In the genomic region with DNA sequence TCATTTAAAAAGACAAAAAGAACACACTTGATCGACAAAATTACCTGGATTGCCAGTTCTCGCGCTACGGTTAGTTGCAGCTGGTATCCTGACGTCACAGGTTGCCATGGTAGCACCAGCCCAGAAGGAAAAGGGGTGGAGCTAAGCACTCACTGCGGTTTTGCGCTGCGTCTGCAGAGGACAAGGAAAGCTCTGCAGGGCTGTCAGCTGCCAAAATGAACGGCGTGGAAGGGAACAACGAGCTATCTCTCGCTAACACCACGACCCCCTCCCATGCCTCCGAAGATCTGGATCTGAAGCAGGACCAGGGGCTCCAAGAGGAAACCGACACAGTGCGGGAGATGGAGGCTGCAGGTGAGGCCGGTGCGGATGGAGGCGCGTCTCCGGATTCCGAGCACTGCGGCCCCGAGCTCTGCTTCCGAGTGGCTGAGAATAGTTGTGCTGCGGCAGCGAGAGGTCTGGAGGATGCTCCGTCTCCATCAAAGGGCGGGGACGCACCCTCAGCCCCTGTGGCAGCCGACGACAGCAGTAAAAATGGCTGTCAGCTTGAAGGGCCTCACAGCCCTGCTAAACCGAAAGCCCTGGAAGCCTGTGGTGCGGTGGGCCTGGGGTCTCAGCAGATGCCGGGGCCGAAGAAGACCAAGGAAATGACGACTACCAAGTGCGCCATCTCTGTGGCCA, we compare ENCODE assay signal across 8 mouse cellular contexts. TPM values are rescaled to one million over a fixed set of nuclear protein-coding genes. Genes with fewer than 3 reads are reported as not detected.
DNase-seq lines count a peak whose midpoint lies in the region; ATAC-seq and TF ChIP-seq lines count a peak whose summit lies in the region.

TSS of gene Tspyl4 (plus strand) at position 144 of the 681 bp plus-strand sequence.

- no peak for TF ChIP-seq CTCF in intestine, postnatal 0 days (IDR thresholded peaks at IDR 0.05; ENCODE audit: low read depth)

- H3K4me1 ChIP-seq in embryonic facial prominence, embryonic 11.5 days (ENCODE audit: control insufficient read depth, insufficient read depth, low read length), result no peaks in the 10 kb centered on the region
- no peaks in the 10 kb centered on the region for H3K4me1 ChIP-seq in intestine, postnatal 0 days (replicated peaks; ENCODE audit: control insufficient read depth, insufficient read depth, low read length)
- peaks cover 40% of the 10 kb centered on the region for H3K4me1 ChIP-seq in midbrain, embryonic 10.5 days

- H3K27me3 ChIP-seq in embryonic facial prominence, embryonic 11.5 days (ENCODE audit: control insufficient read depth, insufficient read depth, low read length), result no peaks in the 10 kb centered on the region
- no peaks in the 10 kb centered on the region for H3K27me3 ChIP-seq in intestine, postnatal 0 days (replicated peaks; ENCODE audit: control insufficient read depth, insufficient read depth, low read length)
- 0 out of 2 replicates have a peak, but pooled peaks cover 4% of the 10 kb centered on the region for H3K27me3 ChIP-seq in midbrain, embryonic 10.5 days (ENCODE audit: low read depth, poor library complexity, severe bottlenecking)

- peak; percentile 95 for ATAC-seq in embryonic facial prominence, embryonic 11.5 days (replicated peaks; ENCODE audit: insufficient number of reproducible peaks, low FRiP score, low TSS enrichment, low read depth)
- peak; percentile 91 for ATAC-seq in granulocyte monocyte progenitor cell, adult 5-6 weeks (replicated peaks; ENCODE audit: poor library complexity, severe bottlenecking)
- peak; percentile 97 for ATAC-seq in intestine, postnatal 0 days

- H3K9ac ChIP-seq in embryonic facial prominence, embryonic 11.5 days (replicated peaks; ENCODE audit: low read length), result peak within 1 kb of the TSS; percentile 54
- peak within 1 kb of the TSS; percentile 31; the same call in 1 of the 2 replicates for H3K9ac ChIP-seq in intestine, postnatal 0 days (ENCODE audit: low read depth, low read length)

- no peaks in the 10 kb centered on the region for H3K9me3 ChIP-seq in embryonic facial prominence, embryonic 11.5 days (replicated peaks; ENCODE audit: control insufficient read depth, low read length)
- no peaks in the 10 kb centered on the region for H3K9me3 ChIP-seq in intestine, postnatal 0 days (ENCODE audit: control insufficient read depth)
- no peaks in the 10 kb centered on the region for H3K9me3 ChIP-seq in midbrain, embryonic 10.5 days (replicated peaks)

- peak within 1 kb of the TSS; percentile 60 for H3K27ac ChIP-seq in embryonic facial prominence, embryonic 11.5 days (replicated peaks; ENCODE audit: low read depth, low read length)
- H3K27ac ChIP-seq in intestine, postnatal 0 days (ENCODE audit: low read depth, low read length), result peak within 1 kb of the TSS; percentile 42; the same call in 1 of the 2 replicates
- H3K27ac ChIP-seq in midbrain, embryonic 10.5 days (replicated peaks), result peak within 1 kb of the TSS; percentile 83

- H3K4me2 ChIP-seq in embryonic facial prominence, embryonic 11.5 days (ENCODE audit: low read depth, low read length), result peak within 1 kb of the TSS; percentile 82
- peak within 1 kb of the TSS; percentile 87 for H3K4me2 ChIP-seq in intestine, postnatal 0 days (replicated peaks; ENCODE audit: low read depth)

- DNase-seq in adrenal gland, postnatal 25 days, result peak; percentile 89
- DNase-seq in embryonic facial prominence, embryonic 11.5 days (ENCODE audit: low spot score), result peak; percentile 97
- DNase-seq in left cerebral cortex, postnatal 36 days (ENCODE audit: low spot score in 2 of 2), result peak; percentile 92 to 94
- DNase-seq in midbrain, embryonic 10.5 days (ENCODE audit: low spot score), result peak; percentile 92
- peak; percentile 90 to 95 for DNase-seq in right cerebral cortex, postnatal 36 days (ENCODE audit: low spot score in 2 of 2)
- peak; percentile 74 to 90 for DNase-seq in urinary bladder, postnatal 4 days (ENCODE audit: low spot score in 2 of 2)

- under 1% methylated on average over 38 of the region's 38 CpGs for WGBS in embryonic facial prominence, embryonic 11.5 days
- under 1% methylated on average over 38 of the region's 38 CpGs for WGBS in intestine, postnatal 0 days
- WGBS in midbrain, embryonic 10.5 days, result under 1% methylated on average over 38 of the region's 38 CpGs

- H3K4me3 ChIP-seq in embryonic facial prominence, embryonic 11.5 days (ENCODE audit: low read depth, low read length), result peak within 1 kb of the TSS; percentile 62
- peak within 1 kb of the TSS; percentile 62 for H3K4me3 ChIP-seq in intestine, postnatal 0 days (ENCODE audit: low read depth, low read length)
- H3K4me3 ChIP-seq in midbrain, embryonic 10.5 days, result peak within 1 kb of the TSS; percentile 71

- no peaks in the 10 kb centered on the region for H3K36me3 ChIP-seq in embryonic facial prominence, embryonic 11.5 days (replicated peaks; ENCODE audit: control insufficient read depth, insufficient read depth, low read depth, low read length)
- no peaks in the 10 kb centered on the region for H3K36me3 ChIP-seq in intestine, postnatal 0 days (ENCODE audit: control insufficient read depth, insufficient read depth)
- no peaks in the 10 kb centered on the region for H3K36me3 ChIP-seq in midbrain, embryonic 10.5 days

- intact Hi-C loops in left cerebral cortex, postnatal 36 days (cut with DNase I), result loop anchor here (2.0 to 5.0 kb wide), 2 partner anchors 15 to 280 kb away; partner anchors contain the start of genes Rwdd1 and Tspyl1

RNA-seq across cellular contexts. Expression of gene Tspyl4, which starts in this region (rescaled TPM):
- total RNA-seq in adrenal gland, postnatal 25 days (2021), result 13.6 and 15.0 TPM in 2 replicates
- polyA plus RNA-seq in embryonic facial prominence, embryonic 11.5 days (2014; fragmentation: Nextera tagmentation; extraction: Ambion mirVana), result 15.7 and 16.5 TPM in 2 replicates
- total RNA-seq in granulocyte monocyte progenitor cell, adult 5-6 weeks (2014; fragmentation: Nextera tagmentation), result 0.62 TPM in 1 of 2 replicates, not detected in the other
- total RNA-seq in granulocyte monocyte progenitor cell, adult 5-6 weeks (2017), result 0.34 and 2.0 TPM in 2 replicates
- 9.3 and 9.4 TPM in 2 replicates for polyA plus RNA-seq in intestine, postnatal 0 days (2015; fragmentation: Nextera tagmentation; extraction: Ambion mirVana)
- 100 to 1,000 TPM; 363 to 401 TPM for total RNA-seq in left cerebral cortex, postnatal 36 days (2021)
- 38.1 and 61.6 TPM in 2 replicates for polyA plus RNA-seq in midbrain, embryonic 10.5 days (2016; fragmentation: Nextera tagmentation; extraction: Ambion mirVana)

Comparison
In these comparisons a context has a peak if more than half of its experiments do, and no peak if none do; other contexts are left out.
1. Peak in every context shown above with its lines: DNase-seq, ATAC-seq, H3K4me3 ChIP-seq and H3K27ac ChIP-seq.
2. RNA of gene Tspyl4 (total RNA-seq): 363 to 401 TPM in left cerebral cortex, postnatal 36 days; 13.6 to 15.0 TPM in adrenal gland, postnatal 25 days and 0.34 to 2.0 TPM in granulocyte monocyte progenitor cell, adult 5-6 weeks; every median in the first group is over 10 times any median in the second.